Mouse (Mus musculus): Measurements from ENCODE around the gene Shisa2. TPM values are rescaled to one million over a fixed set of nuclear protein-coding genes. Genes with fewer than 3 reads are reported as not detected.
"Not testable (repeated sequence)": the region's sequence is repeated elsewhere in the genome, so short reads cannot be mapped to it uniquely, and the experiment has no call there.

The Shisa2 gene
- 0.44 and 2.0 TPM in 2 replicates for polyA plus RNA-seq (2012; ENCODE audit: insufficient read depth, insufficient read length, missing spikeins)

DNA sequence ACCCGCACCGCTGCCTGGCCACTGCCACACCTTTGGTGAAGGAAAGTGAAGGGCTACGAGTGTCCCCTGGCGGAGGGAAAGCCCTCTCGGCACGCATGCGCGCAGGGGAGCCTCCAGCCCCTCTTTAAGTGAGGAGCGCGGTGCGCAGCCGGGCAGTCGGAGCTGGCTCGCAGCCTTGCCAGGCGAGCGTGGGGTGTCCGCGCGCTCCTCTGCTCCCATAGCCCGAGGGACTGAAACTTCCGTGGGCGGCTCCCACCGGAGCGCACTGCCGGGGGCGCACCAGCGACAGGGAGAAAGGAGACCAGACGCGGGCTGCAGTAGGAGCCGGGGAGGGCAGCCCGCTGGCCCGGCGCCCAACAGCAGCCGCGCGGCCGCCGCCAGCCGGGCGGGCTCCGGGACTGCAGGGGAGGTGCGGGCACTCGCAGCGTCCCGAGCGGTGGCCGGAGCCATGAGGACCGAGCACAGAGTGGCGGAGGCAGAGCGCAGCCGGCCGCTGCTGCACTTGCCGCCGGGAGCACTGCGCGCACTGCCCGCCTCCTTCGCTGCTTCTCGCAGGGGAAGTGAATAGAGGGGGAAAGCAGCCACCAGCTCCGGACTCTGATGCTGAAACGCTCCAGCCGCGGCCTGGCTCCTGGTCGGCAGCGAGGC lies at the start of gene Shisa2:
Gene Shisa2 (plus strand): TSS at position 151 of the 648 bp plus-strand sequence.
- Histone ChIP-seq H3K4me1 (ENCODE audit: control insufficient read depth, insufficient read depth, insufficient read length, low read length) (no peaks in the 10 kb centered on the region), H3K27ac (replicated peaks; ENCODE audit: low read depth, low read length) (no peak within 1 kb of the TSS), H3K4me3 (ENCODE audit: insufficient read depth, low read depth, low read length) (peak within 1 kb of the TSS; percentile 55)

DNA sequence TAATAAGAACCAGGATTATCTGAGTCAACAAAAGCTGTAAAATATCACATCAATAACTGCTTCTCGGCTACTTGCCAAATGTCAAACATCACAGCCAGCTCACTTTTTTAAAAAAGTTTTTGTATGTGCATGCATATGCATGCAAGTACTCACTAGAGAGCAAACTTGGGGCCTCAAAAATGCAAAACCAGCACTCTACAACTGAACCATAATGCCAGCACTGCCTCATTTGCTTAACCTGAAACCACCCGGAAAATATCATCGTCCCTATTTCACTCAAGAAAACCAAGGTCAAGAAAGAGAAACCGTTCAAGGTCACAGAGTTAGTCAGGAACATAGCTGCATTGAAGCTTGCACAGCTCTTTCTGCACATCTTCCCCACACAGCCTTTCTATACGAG lies 48.7 kb upstream of the Shisa2 start:
- H3K4me1 ChIP-seq (ENCODE audit: control insufficient read depth, insufficient read depth, insufficient read length, low read length): no peaks in the 10 kb centered on the region; the same call in 1 of the 2 replicates
- no peak overlapping the region for H3K4me3 ChIP-seq (ENCODE audit: insufficient read depth, low read depth, low read length)
- no peak overlapping the region for H3K27ac ChIP-seq (replicated peaks; ENCODE audit: low read depth, low read length)

DNA sequence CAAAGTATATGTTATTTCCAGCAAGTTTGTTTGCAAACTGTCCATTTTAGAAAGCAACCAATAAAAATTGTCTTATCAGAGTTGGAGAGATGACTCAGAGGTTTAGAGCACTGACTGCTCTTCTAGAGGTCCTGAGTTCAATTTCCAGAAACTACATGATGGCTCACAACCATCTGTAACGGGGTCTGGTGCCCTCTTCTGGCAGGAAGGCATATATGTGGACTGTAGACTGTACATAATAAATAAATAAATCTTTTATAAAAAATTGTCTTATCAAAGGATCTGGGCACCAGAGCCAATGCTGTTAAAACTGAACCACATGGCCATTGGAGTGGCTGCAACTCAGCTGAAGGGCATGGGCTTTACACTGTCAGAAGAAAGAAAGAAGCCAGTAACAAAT lies 34.5 kb upstream of the Shisa2 start:
- H3K4me1 ChIP-seq (ENCODE audit: control insufficient read depth, insufficient read depth, insufficient read length, low read length): no peaks in the 10 kb centered on the region
- H3K4me3 ChIP-seq (ENCODE audit: insufficient read depth, low read depth, low read length): no peak overlapping the region
- no peak overlapping the region for H3K27ac ChIP-seq (replicated peaks; ENCODE audit: low read depth, low read length)

DNA sequence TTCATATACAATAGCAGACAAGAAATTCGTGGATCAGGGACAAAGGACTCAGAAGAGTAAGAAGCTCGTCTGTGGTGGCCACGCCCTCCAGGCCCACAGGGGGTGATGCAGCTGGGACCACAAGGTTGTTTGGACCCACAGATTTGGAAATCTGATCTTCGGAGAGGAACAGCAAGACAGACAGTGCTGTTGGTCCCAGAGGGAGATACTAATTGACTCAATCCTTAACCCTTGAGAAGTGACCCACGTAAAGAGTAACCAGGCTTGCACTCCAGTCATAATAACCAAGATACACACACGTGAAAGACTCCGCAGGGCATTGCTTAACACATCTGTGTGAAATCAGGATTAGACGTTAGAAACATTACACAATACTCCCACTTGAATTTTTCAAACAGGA lies 33.2 kb upstream of the Shisa2 start:
- Histone ChIP-seq H3K4me1 (ENCODE audit: control insufficient read depth, insufficient read depth, insufficient read length, low read length) (no peaks in the 10 kb centered on the region), H3K4me3 (ENCODE audit: insufficient read depth, low read depth, low read length) (no peak overlapping the region), H3K27ac (replicated peaks; ENCODE audit: low read depth, low read length) (no peak overlapping the region)

GRCm38 (mm10) chr14:59592593-59592992 lies 32.5 kb upstream of the Shisa2 start:
- no peak overlapping the region for H3K27ac ChIP-seq (replicated peaks; ENCODE audit: low read depth, low read length)
- no peak overlapping the region for H3K4me3 ChIP-seq (ENCODE audit: insufficient read depth, low read depth, low read length)
- no peaks in the 10 kb centered on the region for H3K4me1 ChIP-seq (ENCODE audit: control insufficient read depth, insufficient read depth, insufficient read length, low read length)

GRCm38 (mm10) chr14:59594988-59595387 lies 30.1 kb upstream of the Shisa2 start:
- no peak overlapping the region for H3K27ac ChIP-seq (replicated peaks; ENCODE audit: low read depth, low read length)

GRCm38 (mm10) chr14:59597398-59598259 lies 27.5 kb upstream of the Shisa2 start, which contains the start of gene Cdadc1:
Gene Cdadc1, minus strand, starts transcription at chr14:59597959.
- peak within 1 kb of the TSS; percentile 92 for H3K27ac ChIP-seq (replicated peaks; ENCODE audit: low read depth, low read length)
- peak within 1 kb of the TSS; percentile 99 for H3K4me3 ChIP-seq (ENCODE audit: insufficient read depth, low read depth, low read length)
- no peaks in the 10 kb centered on the region for H3K4me1 ChIP-seq (ENCODE audit: control insufficient read depth, insufficient read depth, insufficient read length, low read length)

More at GRCm38 (mm10) chr14:59594988-59595387, 30.1 kb upstream of the Shisa2 start:
- Histone ChIP-seq H3K4me3 (ENCODE audit: insufficient read depth, low read depth, low read length) (no peak overlapping the region), H3K4me1 (ENCODE audit: control insufficient read depth, insufficient read depth, insufficient read length, low read length) (no peaks in the 10 kb centered on the region)

DNA sequence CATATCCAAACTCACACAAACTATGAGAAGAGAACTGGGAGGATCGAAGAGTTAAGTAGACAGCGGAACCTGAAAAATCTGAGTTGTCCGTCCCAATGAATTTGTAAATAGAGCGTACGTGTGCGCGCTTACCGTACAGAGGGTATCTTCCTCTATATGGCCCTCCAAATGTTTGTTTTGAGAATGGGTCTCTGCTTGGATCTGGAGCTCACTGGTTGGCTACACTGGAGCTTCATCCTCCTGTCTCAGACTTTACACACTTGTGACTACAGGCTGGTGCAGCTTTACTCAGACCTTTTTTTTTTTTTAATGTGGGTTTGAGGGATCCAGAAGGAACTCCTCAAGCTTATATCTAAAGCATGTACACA lies 26.9 kb upstream of the Shisa2 start:
- peak overlapping the region; percentile 99 for H3K4me3 ChIP-seq (ENCODE audit: insufficient read depth, low read depth, low read length)
- no peaks in the 10 kb centered on the region for H3K4me1 ChIP-seq (ENCODE audit: control insufficient read depth, insufficient read depth, insufficient read length, low read length)
- H3K27ac ChIP-seq (replicated peaks; ENCODE audit: low read depth, low read length): peak overlapping the region; percentile 92

- Histone ChIP-seq H3K4me3 (ENCODE audit: insufficient read depth, low read depth, low read length) (no peak overlapping the region), H3K27ac (replicated peaks; ENCODE audit: low read depth, low read length) (no peak overlapping the region), H3K4me1 (ENCODE audit: control insufficient read depth, insufficient read depth, insufficient read length, low read length) (no peaks in the 10 kb centered on the region)
Measured at GRCm38 (mm10) chr14:59604002-59604645, 21.0 kb upstream of the Shisa2 start.

DNA sequence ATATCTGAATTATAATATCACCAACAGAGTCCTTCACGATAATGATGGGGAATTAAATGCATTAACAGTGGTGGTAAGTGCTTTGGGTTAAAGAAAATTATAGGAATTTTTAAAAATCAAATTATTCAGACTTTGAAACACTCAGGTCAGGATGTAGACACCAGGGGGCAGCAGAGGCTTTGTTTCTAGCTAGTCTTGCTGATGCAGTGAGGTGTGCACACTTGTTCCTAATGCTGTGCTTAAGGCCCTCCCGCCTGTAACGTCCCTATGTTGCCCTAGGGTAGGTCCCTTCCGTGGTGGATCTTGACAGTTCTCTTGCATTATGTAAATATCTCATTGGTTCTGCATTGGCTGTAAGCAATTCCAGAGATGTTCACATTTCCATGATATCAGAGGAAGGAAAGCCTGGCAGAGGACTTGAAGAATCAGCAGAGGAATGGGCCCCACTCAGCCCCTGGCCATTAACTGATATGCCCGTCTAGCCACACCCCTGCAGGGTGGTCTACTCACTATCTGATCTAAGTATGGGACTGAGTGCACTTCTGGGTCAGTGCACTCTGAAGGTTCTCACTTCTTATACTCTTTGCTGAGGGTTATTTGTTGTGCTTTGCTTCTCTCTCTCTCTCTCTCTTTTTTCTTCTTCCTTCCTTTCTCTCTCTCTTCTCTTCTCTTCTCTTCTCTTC lies 19.3 kb upstream of the Shisa2 start:
- no peak overlapping the region for H3K4me3 ChIP-seq (ENCODE audit: insufficient read depth, low read depth, low read length)
- no peaks in the 10 kb centered on the region for H3K4me1 ChIP-seq (ENCODE audit: control insufficient read depth, insufficient read depth, insufficient read length, low read length)
- no peak overlapping the region for H3K27ac ChIP-seq (replicated peaks; ENCODE audit: low read depth, low read length)

GRCm38 (mm10) chr14:59607021-59607420 lies 18.1 kb upstream of the Shisa2 start:
- Histone ChIP-seq H3K4me3 (ENCODE audit: insufficient read depth, low read depth, low read length) (no peak overlapping the region), H3K27ac (replicated peaks; ENCODE audit: low read depth, low read length) (no peak overlapping the region), H3K4me1 (ENCODE audit: control insufficient read depth, insufficient read depth, insufficient read length, low read length) (no peaks in the 10 kb centered on the region)

GRCm38 (mm10) chr14:59612920-59613625 lies 12.0 kb upstream of the Shisa2 start:
- no peak overlapping the region for H3K27ac ChIP-seq (replicated peaks; ENCODE audit: low read depth, low read length)
- H3K4me3 ChIP-seq (ENCODE audit: insufficient read depth, low read depth, low read length): no peak overlapping the region
- no peaks in the 10 kb centered on the region for H3K4me1 ChIP-seq (ENCODE audit: control insufficient read depth, insufficient read depth, insufficient read length, low read length)

DNA sequence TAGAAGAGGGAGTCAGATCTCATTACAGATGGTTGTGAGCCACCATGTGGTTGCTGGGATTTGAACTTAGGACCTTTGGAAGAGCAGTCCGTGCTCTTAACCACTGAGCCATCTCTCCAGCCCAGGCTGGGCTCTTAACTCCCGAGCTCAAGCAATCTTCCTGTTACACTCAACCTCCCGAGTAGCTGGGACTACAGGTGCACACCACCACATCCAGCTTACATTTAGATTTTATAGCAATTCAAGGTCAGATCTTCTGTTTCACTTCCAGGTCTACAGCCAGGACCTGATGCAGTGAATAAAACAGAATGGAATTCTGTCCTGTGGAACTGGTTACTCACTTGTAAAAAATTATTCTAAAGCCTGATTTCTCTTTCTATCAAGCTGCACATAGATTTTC lies 11.0 kb upstream of the Shisa2 start:
- not testable (repeated sequence) for H3K27ac ChIP-seq (replicated peaks; ENCODE audit: low read depth, low read length); H3K4me3 ChIP-seq (ENCODE audit: insufficient read depth, low read depth, low read length); H3K4me1 ChIP-seq (ENCODE audit: control insufficient read depth, insufficient read depth, insufficient read length, low read length)

DNA sequence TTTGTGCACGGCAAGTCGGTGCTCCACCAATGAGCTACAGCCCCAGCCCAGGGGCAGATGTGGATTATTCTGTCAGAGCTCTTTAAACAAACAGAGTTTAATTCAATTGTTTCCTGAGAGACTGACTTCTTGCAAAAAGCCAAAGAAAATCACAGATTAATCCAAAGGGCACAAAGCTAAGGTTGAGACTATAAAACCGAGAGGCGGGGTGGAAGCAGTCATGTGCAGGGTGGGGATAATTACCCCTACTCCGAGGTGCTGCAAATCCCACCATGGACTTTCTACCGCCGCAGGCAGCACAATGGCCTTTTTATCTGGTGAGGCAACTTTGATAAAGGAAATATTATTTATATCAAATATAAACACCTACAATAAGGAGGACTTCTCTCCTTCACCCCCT lies 8.3 kb upstream of the Shisa2 start:
- no peaks in the 10 kb centered on the region for H3K4me1 ChIP-seq (ENCODE audit: control insufficient read depth, insufficient read depth, insufficient read length, low read length)
- no peak overlapping the region for H3K4me3 ChIP-seq (ENCODE audit: insufficient read depth, low read depth, low read length)
- no peak overlapping the region for H3K27ac ChIP-seq (replicated peaks; ENCODE audit: low read depth, low read length)
